Mouse (Mus musculus) frontal cortex, postnatal 36 days (tissue): ENCODE data around the gene Szt2.

ENCODE experiments used
- DNase-seq, 2 experiments: peaks; one replicate each; pipeline ENCODE4 v3.0.0; 2022; ENCODE audit warnings: low spot score in 2 of 2

Gene Szt2

GRCm38 (mm10) chr4:118413553-118413952, 4.5 kb upstream of the Szt2 start:
- no peak for DNase-seq

DNA sequence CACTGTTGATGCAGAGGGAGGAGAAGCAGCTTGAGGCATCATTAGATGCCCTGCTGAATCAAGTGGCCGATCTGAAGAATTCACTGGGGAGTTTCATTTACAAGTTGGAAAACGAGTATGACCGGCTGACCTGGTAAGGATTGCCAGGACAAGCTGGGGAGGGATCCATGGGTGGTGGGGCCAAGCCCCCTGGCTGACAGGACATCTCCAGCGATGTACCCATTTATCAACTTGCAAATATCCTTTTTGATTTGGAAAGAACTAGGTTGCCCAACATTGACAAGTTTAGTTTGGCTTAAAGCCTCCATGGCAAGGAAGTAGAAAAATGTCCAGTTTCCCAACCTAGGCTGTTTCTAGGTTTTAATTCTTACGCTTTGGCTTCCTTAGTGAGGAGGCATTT, 1.8 kb upstream of the Szt2 start:
- DNase-seq: no peak

GRCm38 (mm10) chr4:118402701-118403100, 6.4 kb downstream of the Szt2 start:
- no peak for DNase-seq

- no peak for DNase-seq
Measured at GRCm38 (mm10) chr4:118401918-118402317, 7.2 kb downstream of the Szt2 start.

- no peak for DNase-seq
Measured at GRCm38 (mm10) chr4:118401421-118401820, 7.7 kb downstream of the Szt2 start.

- DNase-seq: no peak
Measured at GRCm38 (mm10) chr4:118398400-118398799, 10.7 kb downstream of the Szt2 start.

DNA sequence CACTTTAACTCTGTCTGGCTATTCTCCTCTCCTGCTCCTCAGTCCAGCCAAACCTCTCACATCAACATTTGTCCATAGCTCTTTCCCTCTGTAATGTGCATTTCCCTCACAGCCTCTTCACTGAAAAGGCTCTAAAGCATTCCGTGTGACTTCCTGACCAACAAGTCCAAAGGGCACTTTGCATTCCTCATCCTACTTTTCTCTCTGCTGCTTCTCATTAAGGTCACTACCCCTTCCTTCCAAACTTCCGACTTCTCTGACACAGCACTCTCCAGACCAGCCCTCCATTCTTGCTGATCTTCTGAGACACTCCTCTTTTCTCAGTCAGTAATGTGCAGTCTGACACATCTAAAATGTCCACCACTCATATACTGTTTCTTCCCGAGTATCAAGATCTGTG, 12.6 kb downstream of the Szt2 start:
- no peak for DNase-seq

GRCm38 (mm10) chr4:118395289-118395688, 13.8 kb downstream of the Szt2 start:
- no peak for DNase-seq

GRCm38 (mm10) chr4:118394505-118394904, 14.6 kb downstream of the Szt2 start:
- no peak for DNase-seq

DNA sequence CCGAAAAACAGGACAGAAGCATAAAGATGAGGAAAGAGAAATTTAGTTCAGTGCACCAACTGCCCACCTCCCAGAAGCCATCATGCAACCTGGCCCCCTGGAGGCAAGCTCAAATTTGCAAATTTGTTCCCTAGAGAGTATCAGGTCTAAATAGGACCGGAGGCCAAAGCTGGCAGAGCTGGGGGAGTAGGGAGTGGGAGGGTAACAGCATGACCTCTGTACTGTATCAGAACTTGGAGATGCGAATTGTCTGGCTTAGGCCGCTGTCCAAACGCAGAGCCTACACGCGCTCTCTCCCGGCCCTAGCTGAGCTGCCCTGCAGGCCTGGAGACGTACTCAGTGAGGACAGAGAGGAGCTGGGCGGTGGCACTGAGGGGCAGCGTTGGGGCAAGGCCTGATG, 18.9 kb downstream of the Szt2 start:
- DNase-seq: no peak

GRCm38 (mm10) chr4:118387316-118387715, 21.8 kb downstream of the Szt2 start:
- no peak for DNase-seq

DNA sequence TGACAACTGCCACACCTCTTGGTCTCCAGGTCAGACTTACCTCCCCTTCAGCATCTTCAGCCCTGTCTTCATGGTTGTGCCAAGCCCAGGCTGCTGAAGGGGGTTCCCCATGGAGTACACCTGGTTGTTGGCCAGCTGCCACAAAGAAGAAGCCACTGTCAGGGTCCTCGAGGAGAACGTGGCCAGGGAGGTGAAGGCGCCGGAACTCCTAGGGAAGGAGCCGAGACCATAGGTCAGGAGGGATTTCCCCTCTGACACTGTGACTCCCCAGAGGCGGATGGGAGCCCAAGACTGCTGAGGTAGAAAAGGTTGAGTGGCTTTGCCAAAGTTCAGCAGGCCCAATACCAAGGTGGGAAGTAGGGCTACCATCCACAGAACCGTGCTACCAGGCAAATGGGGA, 25.8 kb downstream of the Szt2 start:
- no peak for DNase-seq

GRCm38 (mm10) chr4:118375999-118376398, 33.1 kb downstream of the Szt2 start:
- DNase-seq: no peak

DNA sequence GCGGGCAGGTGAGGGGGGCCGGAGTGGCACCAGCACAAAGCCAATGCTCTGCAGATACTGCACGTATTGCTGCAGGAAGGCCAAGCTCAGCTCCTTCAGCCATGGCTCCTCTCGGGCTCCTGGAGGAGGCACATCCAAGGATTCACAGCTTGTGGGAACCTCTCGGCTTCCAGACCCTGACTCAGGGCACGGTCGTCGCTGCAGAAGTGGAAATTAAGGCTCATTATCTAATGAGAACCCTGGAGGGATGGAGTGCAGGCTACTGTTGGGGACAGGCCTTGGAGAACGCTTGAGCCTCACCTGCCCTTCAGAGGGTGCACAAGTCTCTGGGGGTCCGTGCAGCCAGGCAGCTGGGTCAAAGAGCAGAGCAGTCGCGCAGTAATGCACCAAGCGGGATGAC, 37.3 kb downstream of the Szt2 start:
- DNase-seq: no peak

DNA sequence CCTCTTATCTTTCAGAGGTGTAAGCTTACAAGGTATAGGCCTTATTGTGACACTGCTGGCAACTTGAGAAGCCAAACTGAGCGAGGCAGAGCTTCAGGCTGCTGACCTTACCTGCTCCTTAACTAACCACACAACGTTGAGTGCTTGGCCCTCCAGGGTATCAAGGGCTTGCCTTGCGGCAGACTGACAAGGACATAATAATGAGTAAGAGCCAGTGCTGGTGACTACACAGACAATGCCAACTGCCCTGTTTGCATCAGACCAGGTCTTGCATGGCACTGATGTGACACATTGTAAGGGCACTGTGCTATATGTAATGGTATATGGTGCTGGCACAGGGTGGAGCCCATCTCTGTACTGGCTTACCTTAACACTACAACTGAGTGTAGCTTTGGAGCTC, 40.5 kb downstream of the Szt2 start:
- no peak for DNase-seq

DNA sequence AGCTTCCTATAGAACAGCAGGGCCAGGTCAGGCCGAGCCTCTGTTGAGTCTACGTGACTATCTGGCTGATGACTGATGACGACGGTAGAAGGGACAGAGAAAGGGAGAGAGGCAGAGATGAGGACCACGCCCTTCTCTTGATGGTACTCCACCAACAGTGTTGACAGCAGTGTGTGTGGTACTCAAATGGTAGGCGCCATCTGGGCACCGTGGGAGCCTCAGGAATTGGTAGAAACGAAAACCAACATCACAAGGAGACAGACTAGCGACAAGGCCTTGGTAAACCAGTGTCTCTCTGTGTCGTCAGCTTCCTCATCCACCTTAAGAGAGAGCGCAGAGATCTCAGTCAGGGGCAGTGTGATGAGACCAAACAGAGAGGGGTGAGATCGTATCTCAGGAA, 41.5 kb downstream of the Szt2 start:
- DNase-seq: no peak

GRCm38 (mm10) chr4:118365991-118366390, 43.1 kb downstream of the Szt2 start:
- DNase-seq: no peak

- DNase-seq: no peak
Measured at GRCm38 (mm10) chr4:118364641-118365040, 44.4 kb downstream of the Szt2 start.

DNA sequence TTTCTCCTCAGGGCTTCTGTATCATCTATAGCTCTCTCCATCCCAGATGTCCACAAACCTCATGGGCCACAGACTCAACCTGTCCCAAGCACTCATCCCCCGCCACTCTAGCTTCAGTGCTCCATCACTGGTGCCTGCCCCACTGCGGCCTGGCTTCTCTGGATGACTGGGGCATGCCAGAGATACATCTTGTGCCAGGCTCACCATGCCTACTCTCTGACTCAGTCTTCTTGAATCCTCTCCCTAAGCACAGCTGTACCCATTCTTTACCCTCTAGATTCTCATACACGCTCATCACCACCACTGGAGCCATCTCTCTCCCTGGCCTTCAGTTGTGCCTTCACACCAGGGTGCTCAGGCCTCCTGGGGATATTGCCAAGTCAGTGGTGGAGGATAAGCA, 45.1 kb downstream of the Szt2 start:
- DNase-seq: no peak

GRCm38 (mm10) chr4:118362879-118363278, 46.2 kb downstream of the Szt2 start:
- no peak for DNase-seq

- DNase-seq: no peak
Measured at GRCm38 (mm10) chr4:118361451-118361850, 47.6 kb downstream of the Szt2 start.

DNA sequence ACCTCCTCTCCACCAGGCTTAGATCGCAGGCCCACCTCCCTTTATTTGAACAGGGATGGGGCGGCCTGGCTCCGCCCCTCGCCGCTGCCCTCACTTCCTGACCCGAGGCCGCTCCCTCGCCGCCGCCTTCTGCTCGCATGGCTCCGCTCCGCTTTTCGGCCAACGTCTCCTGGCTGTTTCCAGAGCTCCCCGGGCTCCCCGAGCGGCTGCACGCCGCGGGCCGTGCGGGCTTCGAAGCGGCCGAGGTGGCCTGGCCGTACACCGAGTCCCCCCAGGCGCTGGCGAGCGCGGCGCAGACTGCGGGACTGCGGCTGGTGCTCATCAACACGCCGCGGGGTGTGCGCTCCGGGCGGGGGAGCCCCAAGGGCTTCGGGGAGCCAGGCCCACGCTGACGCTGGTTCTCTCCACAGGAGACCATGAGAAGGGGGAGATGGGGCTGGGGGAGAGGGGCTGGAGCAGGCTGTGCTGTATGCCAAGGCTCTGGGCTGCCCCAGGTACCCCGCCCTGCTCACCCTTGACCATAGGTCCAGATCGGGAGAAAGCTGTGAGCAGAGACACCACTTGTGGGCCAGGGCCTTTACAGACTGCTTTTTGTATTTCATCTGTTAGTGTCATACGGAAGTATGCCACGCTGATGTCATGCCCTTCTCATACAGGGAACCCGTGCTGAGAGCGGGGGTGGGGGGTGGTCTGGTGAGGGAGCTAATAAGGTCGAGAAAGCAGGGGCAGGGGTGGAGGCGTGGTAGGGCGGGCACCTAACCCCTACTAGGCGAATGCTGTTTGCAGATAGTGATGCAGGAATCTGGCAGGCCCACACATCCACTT, 49.0 kb downstream of the Szt2 start:
- peak; percentile 56 to 67 for DNase-seq

- no peak for DNase-seq
Measured at GRCm38 (mm10) chr4:118359211-118359895, 49.7 kb downstream of the Szt2 start.
